Mouse (Mus musculus): Measurements from ENCODE around the gene Atp8b2. TPM values are rescaled to one million over a fixed set of nuclear protein-coding genes. Genes with fewer than 3 reads are reported as not detected.

Atp8b2 gene
- polyA plus RNA-seq, 1 experiment from 2014 or later: 11.4 TPM

DNA sequence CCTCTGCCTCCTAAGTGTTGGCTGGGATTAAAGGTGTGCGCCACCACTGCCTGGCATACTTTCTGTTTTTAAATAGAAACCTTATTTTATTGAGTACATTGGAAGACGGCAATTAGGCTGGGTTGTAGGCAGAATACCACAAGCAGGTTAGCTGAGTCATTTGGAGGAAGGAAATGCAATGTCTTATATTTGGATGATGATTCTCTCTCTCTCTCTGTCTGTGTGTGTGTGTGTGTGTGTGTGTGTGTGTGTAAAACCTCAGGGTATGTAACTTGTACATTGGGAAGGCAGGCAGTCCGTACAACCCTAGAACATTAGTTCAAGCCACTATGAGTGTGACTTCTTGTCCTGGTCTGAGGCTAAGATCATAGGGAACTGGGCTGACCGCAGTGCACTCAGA, 24.5 kb upstream of the Atp8b2 start:
- DNase-seq (ENCODE audit: low spot score, missing footprints) (no peak), ATAC-seq (ENCODE audit: low FRiP score) (no peak)
- H3K9me3 ChIP-seq (ENCODE audit: control insufficient read depth, low read length): no peaks in the 10 kb centered on the region
- no peak overlapping the region for H3K4me3 ChIP-seq (ENCODE audit: low read depth, low read length)
- 91% methylated on average over 4 of the region's 4 CpGs for WGBS
- H3K9ac ChIP-seq (ENCODE audit: low read length): no peak overlapping the region
- no peak overlapping the region for H3K4me2 ChIP-seq
- H3K27me3 ChIP-seq (ENCODE audit: control insufficient read depth, insufficient read depth, low read length): no peaks in the 10 kb centered on the region
- no peak overlapping the region for H3K27ac ChIP-seq (ENCODE audit: low read depth, low read length)
- no peaks in the 10 kb centered on the region for H3K4me1 ChIP-seq (ENCODE audit: control insufficient read depth, insufficient read depth, low read length)
- no peaks in the 10 kb centered on the region for H3K36me3 ChIP-seq (ENCODE audit: control insufficient read depth, insufficient read depth, low read length)

DNA sequence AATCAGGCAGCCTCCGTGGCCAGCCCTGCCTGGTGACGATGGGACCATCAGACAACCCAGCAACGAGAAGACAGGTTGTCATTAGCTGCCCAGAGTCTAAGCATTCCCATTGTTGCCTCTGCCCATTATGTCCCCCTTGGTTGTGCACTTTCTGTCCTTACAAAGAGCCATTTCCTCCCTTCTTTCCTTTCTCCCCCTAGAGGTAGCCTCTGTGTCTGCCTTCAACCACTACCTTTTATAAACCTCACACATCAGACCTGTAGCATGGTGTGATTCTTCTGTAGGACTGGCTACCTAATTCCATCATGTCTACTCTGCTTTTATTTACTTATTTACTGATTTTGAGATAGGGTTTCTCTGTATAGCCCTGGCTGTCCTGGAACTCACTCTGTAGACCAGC, 23.9 kb upstream of the Atp8b2 start:
- Histone ChIP-seq H3K27ac (ENCODE audit: low read depth, low read length) (no peak overlapping the region), H3K4me3 (ENCODE audit: low read depth, low read length) (no peak overlapping the region), H3K9ac (ENCODE audit: low read length) (no peak overlapping the region), H3K4me2 (no peak overlapping the region), H3K36me3 (ENCODE audit: control insufficient read depth, insufficient read depth, low read length) (no peaks in the 10 kb centered on the region), H3K9me3 (ENCODE audit: control insufficient read depth, low read length) (no peaks in the 10 kb centered on the region), H3K4me1 (ENCODE audit: control insufficient read depth, insufficient read depth, low read length) (no peaks in the 10 kb centered on the region), H3K27me3 (ENCODE audit: control insufficient read depth, insufficient read depth, low read length) (no peaks in the 10 kb centered on the region)
- 58% methylated on average over 3 of the region's 3 CpGs for WGBS
- ATAC-seq (ENCODE audit: low FRiP score): no peak
- no peak for DNase-seq (ENCODE audit: low spot score, missing footprints)

- Histone ChIP-seq H3K27me3 (ENCODE audit: control insufficient read depth, insufficient read depth, low read length) (no peaks in the 10 kb centered on the region), H3K27ac (ENCODE audit: low read depth, low read length) (no peak overlapping the region), H3K4me3 (ENCODE audit: low read depth, low read length) (no peak overlapping the region), H3K9me3 (ENCODE audit: control insufficient read depth, low read length) (no peaks in the 10 kb centered on the region), H3K4me2 (no peak overlapping the region), H3K9ac (ENCODE audit: low read length) (no peak overlapping the region), H3K4me1 (ENCODE audit: control insufficient read depth, insufficient read depth, low read length) (no peaks in the 10 kb centered on the region), H3K36me3 (ENCODE audit: control insufficient read depth, insufficient read depth, low read length) (no peaks in the 10 kb centered on the region)
- ATAC-seq (ENCODE audit: low FRiP score) (no peak), DNase-seq (ENCODE audit: low spot score, missing footprints) (no peak)
- 80% methylated on average over 5 of the region's 5 CpGs for WGBS
Measured at GRCm38 (mm10) chr3:89982426-89982825, 19.1 kb upstream of the Atp8b2 start.

DNA sequence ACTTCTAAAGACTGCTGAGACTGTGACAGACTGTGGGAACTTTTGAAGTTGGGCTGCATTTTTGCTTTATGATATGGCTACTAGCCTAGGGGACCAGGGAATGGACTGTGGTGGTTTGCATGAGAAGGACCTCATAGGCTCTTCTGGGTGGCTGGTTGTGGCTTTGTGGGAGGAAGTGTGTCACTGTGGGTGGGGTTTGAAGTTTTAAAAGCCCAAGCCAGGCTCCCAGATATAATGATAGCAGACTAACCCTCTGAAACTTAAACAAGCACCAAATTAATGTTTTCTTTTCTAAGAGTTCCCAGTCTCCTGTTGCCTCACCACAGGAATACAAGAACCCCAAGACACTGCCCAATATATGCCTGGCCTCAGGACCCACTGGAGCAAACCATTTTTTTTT, 13.6 kb upstream of the Atp8b2 start:
- no peaks in the 10 kb centered on the region for H3K9me3 ChIP-seq (ENCODE audit: control insufficient read depth, low read length)
- H3K4me2 ChIP-seq: no peak overlapping the region
- H3K27ac ChIP-seq (ENCODE audit: low read depth, low read length): no peak overlapping the region
- DNase-seq (ENCODE audit: low spot score, missing footprints) (no peak), ATAC-seq (ENCODE audit: low FRiP score) (no peak)
- no peaks in the 10 kb centered on the region for H3K27me3 ChIP-seq (ENCODE audit: control insufficient read depth, insufficient read depth, low read length)
- H3K36me3 ChIP-seq (ENCODE audit: control insufficient read depth, insufficient read depth, low read length): no peaks in the 10 kb centered on the region
- no peak overlapping the region for H3K4me3 ChIP-seq (ENCODE audit: low read depth, low read length)
- no peaks in the 10 kb centered on the region for H3K4me1 ChIP-seq (ENCODE audit: control insufficient read depth, insufficient read depth, low read length)
- H3K9ac ChIP-seq (ENCODE audit: low read length): no peak overlapping the region

DNA sequence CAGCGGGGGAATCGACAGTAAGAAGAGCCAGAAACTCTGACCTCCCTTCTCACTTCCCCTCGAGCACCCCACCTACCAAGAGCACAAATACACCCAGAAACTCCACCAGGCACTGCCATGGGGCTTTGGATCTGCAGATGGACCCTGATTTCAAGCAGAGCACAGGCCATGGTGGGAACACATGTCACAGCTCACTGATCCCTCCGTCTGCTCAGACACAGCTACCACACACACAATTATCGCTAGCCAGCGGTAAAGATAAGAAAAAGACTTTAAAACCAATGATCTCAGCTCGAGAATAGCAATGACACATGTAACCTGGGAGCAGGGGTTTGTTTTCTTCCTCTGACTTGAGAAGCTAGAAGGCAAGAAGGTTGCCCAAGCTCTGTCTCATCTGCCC, 5.2 kb upstream of the Atp8b2 start:
- Histone ChIP-seq H3K9me3 (ENCODE audit: control insufficient read depth, low read length) (no peaks in the 10 kb centered on the region), H3K27ac (ENCODE audit: low read depth, low read length) (no peak overlapping the region), H3K36me3 (ENCODE audit: control insufficient read depth, insufficient read depth, low read length) (no peaks in the 10 kb centered on the region), H3K9ac (ENCODE audit: low read length) (no peak overlapping the region), H3K4me1 (ENCODE audit: control insufficient read depth, insufficient read depth, low read length) (peaks cover 11% of the 10 kb centered on the region), H3K4me2 (no peak overlapping the region), H3K4me3 (ENCODE audit: low read depth, low read length) (no peak overlapping the region), H3K27me3 (ENCODE audit: control insufficient read depth, insufficient read depth, low read length) (no peaks in the 10 kb centered on the region)
- 80% methylated on average over 7 of the region's 7 CpGs for WGBS
- ATAC-seq (ENCODE audit: low FRiP score): no peak
- DNase-seq (ENCODE audit: low spot score, missing footprints): no peak

- peak; percentile 82 for DNase-seq (ENCODE audit: low spot score, missing footprints)
- no peak overlapping the region for H3K27ac ChIP-seq (ENCODE audit: low read depth, low read length)
- H3K4me2 ChIP-seq: no peak overlapping the region
- no peaks in the 10 kb centered on the region for H3K27me3 ChIP-seq (ENCODE audit: control insufficient read depth, insufficient read depth, low read length)
- WGBS: 70% methylated on average over 4 of the region's 4 CpGs
- no peaks in the 10 kb centered on the region for H3K36me3 ChIP-seq (ENCODE audit: control insufficient read depth, insufficient read depth, low read length)
- H3K4me3 ChIP-seq (ENCODE audit: low read depth, low read length): no peak overlapping the region
- H3K9me3 ChIP-seq (ENCODE audit: control insufficient read depth, low read length): no peaks in the 10 kb centered on the region
- ATAC-seq (ENCODE audit: low FRiP score): no peak
- H3K4me1 ChIP-seq (ENCODE audit: control insufficient read depth, insufficient read depth, low read length): peaks cover 16% of the 10 kb centered on the region
- H3K9ac ChIP-seq (ENCODE audit: low read length): no peak overlapping the region
Measured at GRCm38 (mm10) chr3:89966946-89967345, 3.6 kb upstream of the Atp8b2 start.

- peak; percentile 19 for DNase-seq (ENCODE audit: low spot score, missing footprints)
- Histone ChIP-seq H3K36me3 (ENCODE audit: control insufficient read depth, insufficient read depth, low read length) (no peaks in the 10 kb centered on the region), H3K4me3 (ENCODE audit: low read depth, low read length) (no peak overlapping the region), H3K27ac (ENCODE audit: low read depth, low read length) (no peak overlapping the region), H3K9me3 (ENCODE audit: control insufficient read depth, low read length) (no peaks in the 10 kb centered on the region), H3K9ac (ENCODE audit: low read length) (no peak overlapping the region), H3K4me1 (ENCODE audit: control insufficient read depth, insufficient read depth, low read length) (peaks cover 26% of the 10 kb centered on the region), H3K27me3 (ENCODE audit: control insufficient read depth, insufficient read depth, low read length) (no peaks in the 10 kb centered on the region), H3K4me2 (no peak overlapping the region)
- 90% methylated on average over 5 of the region's 5 CpGs for WGBS
- no peak for ATAC-seq (ENCODE audit: low FRiP score)
Measured at GRCm38 (mm10) chr3:89965972-89966371, 2.7 kb upstream of the Atp8b2 start.

DNA sequence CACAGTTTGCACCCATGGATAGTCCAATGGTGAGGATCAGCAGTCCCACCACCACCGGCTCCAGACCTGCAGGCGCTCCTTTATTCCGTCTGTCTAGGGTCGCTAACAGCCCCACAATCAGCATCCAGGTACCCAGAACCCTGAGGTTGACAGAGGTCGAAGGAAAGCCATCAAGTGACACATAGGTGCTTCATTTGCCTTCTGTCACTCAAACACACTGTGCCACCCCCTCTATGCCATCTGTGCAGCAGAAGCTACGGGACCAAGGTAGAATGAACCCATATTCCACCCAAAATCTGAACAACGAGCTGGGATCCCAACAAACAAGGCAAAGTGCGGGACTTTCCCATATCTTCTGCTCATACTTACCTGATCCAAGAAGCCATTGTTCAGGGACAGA, 2.2 kb upstream of the Atp8b2 start:
- Histone ChIP-seq H3K4me3 (ENCODE audit: low read depth, low read length) (no peak overlapping the region), H3K36me3 (ENCODE audit: control insufficient read depth, insufficient read depth, low read length) (no peaks in the 10 kb centered on the region), H3K9me3 (ENCODE audit: control insufficient read depth, low read length) (no peaks in the 10 kb centered on the region), H3K4me1 (ENCODE audit: control insufficient read depth, insufficient read depth, low read length) (peaks cover 30% of the 10 kb centered on the region), H3K4me2 (no peak overlapping the region), H3K27me3 (ENCODE audit: control insufficient read depth, insufficient read depth, low read length) (no peaks in the 10 kb centered on the region), H3K9ac (ENCODE audit: low read length) (no peak overlapping the region), H3K27ac (ENCODE audit: low read depth, low read length) (no peak overlapping the region)
- WGBS: 97% methylated on average over 8 of the region's 8 CpGs
- DNase-seq (ENCODE audit: low spot score, missing footprints) (no peak), ATAC-seq (ENCODE audit: low FRiP score) (no peak)

GRCm38 (mm10) chr3:89963926-89964739, 825 bp upstream of the Atp8b2 start:
- no peak for ATAC-seq (ENCODE audit: low FRiP score)
- H3K4me3 ChIP-seq (ENCODE audit: low read depth, low read length): peak overlapping the region; percentile 78
- peaks cover 42% of the 10 kb centered on the region for H3K4me1 ChIP-seq (ENCODE audit: control insufficient read depth, insufficient read depth, low read length)
- H3K36me3 ChIP-seq (ENCODE audit: control insufficient read depth, insufficient read depth, low read length): no peaks in the 10 kb centered on the region
- H3K27me3 ChIP-seq (ENCODE audit: control insufficient read depth, insufficient read depth, low read length): no peaks in the 10 kb centered on the region
- H3K27ac ChIP-seq (ENCODE audit: low read depth, low read length): peak overlapping the region; percentile 77
- H3K9ac ChIP-seq (ENCODE audit: low read length): peak overlapping the region; percentile 89
- peak; percentile 94 for DNase-seq (ENCODE audit: low spot score, missing footprints)
- H3K9me3 ChIP-seq (ENCODE audit: control insufficient read depth, low read length): no peaks in the 10 kb centered on the region
- 38% methylated on average over 22 of the region's 22 CpGs for WGBS
- peak overlapping the region; percentile 79 for H3K4me2 ChIP-seq

Data from midbrain, embryonic 11.5 days (tissue).